Mouse (Mus musculus): ENCODE data around the gene Trim27. TPM values are rescaled to one million over a fixed set of nuclear protein-coding genes. Genes with fewer than 3 reads are reported as not detected.

Trim27 gene
- polyA plus RNA-seq, 1 experiment from 2014 or later = 76.1 TPM

DNA sequence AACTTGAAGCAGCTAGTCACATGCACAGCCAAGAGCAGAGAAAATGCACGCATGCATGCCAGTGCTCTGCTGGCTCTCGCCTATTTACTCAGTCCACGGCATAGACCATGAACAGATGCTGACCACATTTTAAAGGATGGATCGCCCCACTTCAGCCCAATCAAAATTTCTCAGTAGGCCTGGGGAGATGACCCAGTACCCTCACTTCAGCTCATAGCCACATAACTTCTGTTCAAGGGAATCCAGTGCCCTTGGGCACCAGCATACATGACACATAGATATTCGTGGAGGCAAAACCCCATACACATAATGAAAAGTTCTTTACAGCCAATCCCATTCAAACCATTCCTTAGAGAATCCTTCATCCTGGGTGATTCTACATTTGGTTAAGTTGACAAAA is 18.5 kb downstream of the Trim27 start:
- ATAC-seq (ENCODE audit: low FRiP score) = no peak
- H3K9ac ChIP-seq (replicated peaks) = no peak overlapping the region
- H3K4me1 ChIP-seq = peaks cover 6% of the 10 kb centered on the region
- H3K4me3 ChIP-seq (replicated peaks) = no peak overlapping the region
- no peaks in the 10 kb centered on the region for H3K27me3 ChIP-seq (replicated peaks)
- 85% methylated on average over 5 of the region's 5 CpGs for WGBS
- peaks cover 12% of the 10 kb centered on the region for H3K36me3 ChIP-seq
- no peak overlapping the region for H3K4me2 ChIP-seq
- H3K9me3 ChIP-seq (replicated peaks) = no peaks in the 10 kb centered on the region
- H3K27ac ChIP-seq (replicated peaks) = no peak overlapping the region

DNA sequence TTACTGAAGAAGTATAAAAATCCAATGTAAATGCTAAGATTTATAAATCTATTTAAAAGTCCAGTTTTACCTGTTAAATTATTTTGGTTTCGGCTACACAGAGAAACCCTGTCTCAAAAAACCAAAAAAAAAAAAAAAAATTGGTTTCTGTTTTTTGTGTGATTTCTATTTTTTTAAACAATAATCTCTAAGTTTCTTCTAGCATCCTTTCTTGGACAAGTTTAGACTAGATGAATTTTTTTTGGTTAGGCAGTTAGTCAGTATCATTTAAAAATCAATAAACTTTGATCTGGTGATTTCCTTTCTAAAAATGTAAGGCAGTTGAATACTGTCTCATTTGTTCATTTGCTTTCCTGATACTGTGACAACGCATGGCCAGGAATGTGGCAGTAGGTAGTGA is 19.1 kb downstream of the Trim27 start:
- Histone ChIP-seq H3K9ac (replicated peaks) (no peak overlapping the region), H3K9me3 (replicated peaks) (no peaks in the 10 kb centered on the region)
- 80% methylated on average over 2 of the region's 2 CpGs for WGBS

DNA sequence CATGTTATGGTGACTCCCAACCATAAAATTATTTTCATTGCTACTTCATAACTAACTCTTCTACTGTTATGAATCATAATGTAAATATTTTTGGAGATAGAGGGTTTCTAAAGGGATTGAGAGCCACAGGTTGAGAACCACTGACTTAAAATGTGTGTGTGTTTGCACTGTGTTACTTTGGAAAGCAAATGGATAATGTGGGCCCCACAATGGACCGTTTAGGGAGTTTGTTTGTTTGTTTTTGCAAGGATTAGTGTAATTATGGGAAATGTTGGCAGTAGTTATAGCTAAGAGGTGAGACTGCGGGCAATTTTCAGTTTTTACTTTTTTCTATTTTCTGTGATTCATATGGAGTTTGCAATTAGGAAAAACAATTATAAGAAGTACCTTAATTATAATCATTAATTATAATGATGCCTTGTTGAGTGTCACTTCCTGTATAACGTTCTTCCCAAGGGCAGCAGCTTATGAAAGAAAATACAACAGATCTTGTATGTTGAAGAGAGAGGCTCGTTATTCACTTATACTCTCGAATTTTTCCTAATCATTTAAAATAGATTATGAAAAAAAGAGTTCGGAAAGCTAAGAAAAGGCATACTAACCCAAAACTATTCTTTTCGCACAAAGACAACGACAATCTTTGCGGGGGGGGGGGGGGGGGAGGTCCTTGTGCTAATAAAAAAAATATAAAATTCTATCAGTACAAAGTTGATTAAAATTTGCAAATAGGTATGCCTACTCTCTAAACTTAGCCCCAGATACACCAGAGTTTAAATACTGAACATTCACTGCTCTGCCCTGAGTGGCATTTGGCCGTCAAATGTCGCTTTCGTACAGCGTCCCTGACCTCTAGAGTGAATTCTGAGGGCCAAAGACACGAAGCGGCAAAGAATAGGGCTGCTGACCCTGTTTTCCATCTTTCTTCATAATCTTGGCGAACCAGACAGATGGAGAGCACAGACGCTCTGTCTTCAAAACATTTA is 20.1 kb downstream of the Trim27 start:
- H3K9me3 ChIP-seq (replicated peaks) = no peaks in the 10 kb centered on the region
- peak overlapping the region; percentile 60 for H3K9ac ChIP-seq (replicated peaks)
- no peaks in the 10 kb centered on the region for H3K36me3 ChIP-seq
- H3K4me2 ChIP-seq = peak overlapping the region; percentile 74
- H3K4me1 ChIP-seq = peaks cover 6% of the 10 kb centered on the region
- peak overlapping the region; percentile 75 for H3K27ac ChIP-seq (replicated peaks)
- ATAC-seq (ENCODE audit: low FRiP score) = peak; percentile 67
- 4% methylated on average over 17 of the region's 17 CpGs for WGBS
- peak overlapping the region; percentile 77 for H3K4me3 ChIP-seq (replicated peaks)
- no peaks in the 10 kb centered on the region for H3K27me3 ChIP-seq (replicated peaks)

More for the DNA sequence above, 19.1 kb downstream of the Trim27 start:
- no peak overlapping the region for H3K4me3 ChIP-seq (replicated peaks)
- H3K4me1 ChIP-seq = peaks cover 6% of the 10 kb centered on the region
- H3K27me3 ChIP-seq (replicated peaks) = no peaks in the 10 kb centered on the region
- ATAC-seq (ENCODE audit: low FRiP score) = no peak
- no peak overlapping the region for H3K27ac ChIP-seq (replicated peaks)
- H3K36me3 ChIP-seq = peaks cover 6% of the 10 kb centered on the region
- H3K4me2 ChIP-seq = no peak overlapping the region

GRCm38 (mm10) chr13:21200043-21200999 is 21.1 kb downstream of the Trim27 start:
- Histone ChIP-seq H3K4me1 (peaks cover 6% of the 10 kb centered on the region), H3K36me3 (no peaks in the 10 kb centered on the region), H3K27me3 (replicated peaks) (no peaks in the 10 kb centered on the region), H3K9ac (replicated peaks) (peak overlapping the region; percentile 77), H3K4me3 (replicated peaks) (peak overlapping the region; percentile 77), H3K9me3 (replicated peaks) (no peaks in the 10 kb centered on the region), H3K27ac (replicated peaks) (peak overlapping the region; percentile 86), H3K4me2 (peak overlapping the region; percentile 74)
- 5% methylated on average over 48 of the region's 48 CpGs for WGBS
- peak; percentile 98 for ATAC-seq (ENCODE audit: low FRiP score)

DNA sequence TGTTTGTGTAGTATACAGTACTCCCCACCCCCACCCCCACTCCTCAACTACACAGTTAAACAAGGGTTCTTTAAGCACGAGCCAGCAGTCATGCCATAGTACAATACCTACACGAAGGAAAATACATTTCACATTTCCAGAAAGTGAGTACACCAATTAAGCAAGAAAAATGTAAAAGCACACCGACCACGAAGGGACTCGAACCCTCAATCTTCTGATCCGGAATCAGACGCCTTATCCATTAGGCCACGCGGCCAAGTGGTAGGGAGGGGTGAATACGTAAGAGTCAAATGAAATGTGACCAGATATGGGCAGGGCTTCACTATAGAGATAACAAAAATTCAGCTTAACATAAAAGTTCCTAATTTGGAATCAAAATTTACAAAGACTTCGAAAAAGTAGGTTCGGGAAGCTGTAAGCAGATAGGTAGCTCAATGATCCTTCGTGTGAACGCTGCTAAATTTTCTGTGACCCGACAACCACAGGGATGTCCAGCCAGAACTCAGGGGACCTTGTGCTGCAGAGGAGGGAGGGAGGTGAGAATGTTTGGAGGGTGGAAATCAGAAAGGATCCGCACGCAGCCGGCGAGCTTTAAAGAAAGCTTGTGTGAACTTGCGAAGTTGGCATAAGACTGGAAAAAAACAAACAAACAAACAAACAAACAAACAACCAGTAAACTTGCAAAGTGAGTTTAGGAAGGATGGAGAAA is 36.2 kb downstream of the Trim27 start:
- H3K27ac ChIP-seq (replicated peaks) = no peak overlapping the region
- H3K36me3 ChIP-seq = no peaks in the 10 kb centered on the region
- peak; percentile 91 for ATAC-seq (ENCODE audit: low FRiP score)
- peaks cover 3% of the 10 kb centered on the region; the same call in 1 of the 2 replicates for H3K27me3 ChIP-seq (replicated peaks)
- WGBS = 2% methylated on average over 20 of the region's 20 CpGs
- H3K9ac ChIP-seq (replicated peaks) = 0 out of 2 replicates have a peak overlapping the region, but pooled peaks have one; percentile 29
- H3K4me3 ChIP-seq (replicated peaks) = peak overlapping the region; percentile 39
- H3K4me2 ChIP-seq = peak overlapping the region; percentile 53
- H3K4me1 ChIP-seq = peaks cover 4% of the 10 kb centered on the region; the same call in 1 of the 2 replicates
- H3K9me3 ChIP-seq (replicated peaks) = 0 out of 2 replicates have a peak, but pooled peaks cover 4% of the 10 kb centered on the region

DNA sequence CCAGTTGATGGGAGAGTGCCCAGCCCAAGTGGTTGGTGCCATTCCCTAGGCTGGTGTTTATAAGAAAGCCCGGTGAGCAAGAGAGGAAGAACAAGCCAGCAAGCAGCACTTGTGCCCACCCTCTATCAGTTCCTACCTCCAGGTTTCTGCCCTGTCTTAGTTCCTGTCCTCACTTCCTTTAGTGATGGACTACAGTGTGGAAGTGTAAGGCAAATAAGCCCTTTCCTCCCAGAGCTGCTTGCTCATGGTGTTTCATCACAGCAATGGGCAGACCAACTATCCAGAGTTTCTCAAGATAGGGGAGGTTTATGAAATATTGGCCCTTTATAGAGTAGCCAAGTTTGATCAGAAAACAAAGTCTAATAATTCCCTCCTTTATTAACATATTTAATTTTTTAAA is 37.5 kb downstream of the Trim27 start:
- WGBS = 60% methylated on average over 1 of the region's 1 CpGs
- Histone ChIP-seq H3K4me3 (replicated peaks) (no peak overlapping the region), H3K9me3 (replicated peaks) (no peaks in the 10 kb centered on the region), H3K27me3 (replicated peaks) (peaks cover 3% of the 10 kb centered on the region; the same call in 1 of the 2 replicates), H3K4me1 (peaks cover 12% of the 10 kb centered on the region; the same call in 1 of the 2 replicates), H3K4me2 (no peak overlapping the region), H3K36me3 (no peaks in the 10 kb centered on the region), H3K27ac (replicated peaks) (no peak overlapping the region), H3K9ac (replicated peaks) (no peak overlapping the region)
- ATAC-seq (ENCODE audit: low FRiP score) = no peak

DNA sequence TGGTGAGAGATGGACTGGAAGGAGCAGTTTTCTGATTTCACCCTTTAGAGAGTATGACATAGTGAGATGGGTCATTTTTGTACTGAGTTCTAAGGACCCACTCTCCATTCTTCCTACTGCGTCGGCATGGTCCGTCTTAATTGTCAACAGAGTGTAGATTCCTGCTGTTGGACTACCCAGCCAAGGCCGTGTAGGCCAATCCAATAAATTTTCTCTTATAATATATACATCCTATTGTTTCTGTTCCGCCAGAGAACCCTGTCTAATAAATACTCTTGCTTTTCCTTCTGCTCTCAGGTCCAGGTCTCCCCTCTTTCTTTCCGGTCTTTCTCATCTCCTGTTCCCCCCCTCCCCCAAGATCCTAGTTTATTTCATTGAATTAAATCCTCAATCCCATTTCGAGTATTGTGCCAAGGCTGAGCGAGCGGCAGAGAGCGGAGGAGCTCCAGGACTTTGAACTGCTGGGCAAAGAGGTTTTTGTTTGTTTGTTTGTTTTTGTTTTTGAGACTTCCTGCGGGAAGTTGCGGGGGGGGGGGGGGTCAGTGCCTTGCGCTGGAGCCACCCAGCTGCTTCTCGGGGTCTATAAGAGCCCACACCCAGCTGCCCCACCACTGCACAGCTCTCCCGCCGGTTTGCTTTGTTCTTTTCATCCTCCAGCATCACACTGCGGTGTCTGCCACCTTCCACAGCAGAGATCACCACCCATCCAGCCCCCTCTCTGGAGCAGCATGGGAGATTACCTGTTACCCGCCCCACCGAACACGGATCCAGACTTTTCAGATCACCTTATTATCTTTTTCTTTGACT is 42.6 kb downstream of the Trim27 start:
- peak; percentile 96 for ATAC-seq (ENCODE audit: low FRiP score)
- H3K9me3 ChIP-seq (replicated peaks) = no peaks in the 10 kb centered on the region
- H3K27ac ChIP-seq (replicated peaks) = peak overlapping the region; percentile 86
- peak overlapping the region; percentile 58 for H3K4me3 ChIP-seq (replicated peaks)
- 0 out of 2 replicates have a peak, but pooled peaks cover 3% of the 10 kb centered on the region for H3K27me3 ChIP-seq (replicated peaks)
- H3K9ac ChIP-seq (replicated peaks) = peak overlapping the region; percentile 60
- no peaks in the 10 kb centered on the region for H3K36me3 ChIP-seq
- peaks cover 14% of the 10 kb centered on the region for H3K4me1 ChIP-seq
- WGBS = 2% methylated on average over 20 of the region's 20 CpGs
- peak overlapping the region; percentile 64 for H3K4me2 ChIP-seq

- Histone ChIP-seq H3K4me1 (peaks cover 14% of the 10 kb centered on the region), H3K4me3 (replicated peaks) (peak overlapping the region; percentile 58), H3K9ac (replicated peaks) (peak overlapping the region; percentile 60), H3K36me3 (no peaks in the 10 kb centered on the region), H3K4me2 (peak overlapping the region; percentile 64), H3K27me3 (replicated peaks) (0 out of 2 replicates have a peak, but pooled peaks cover 3% of the 10 kb centered on the region), H3K9me3 (replicated peaks) (no peaks in the 10 kb centered on the region), H3K27ac (replicated peaks) (peak overlapping the region; percentile 86)
- ATAC-seq (ENCODE audit: low FRiP score) = peak; percentile 96
- under 1% methylated on average over 20 of the region's 20 CpGs for WGBS
These were observed 43.3 kb downstream of the Trim27 start for GRCm38 (mm10) chr13:21222463-21223022.

DNA sequence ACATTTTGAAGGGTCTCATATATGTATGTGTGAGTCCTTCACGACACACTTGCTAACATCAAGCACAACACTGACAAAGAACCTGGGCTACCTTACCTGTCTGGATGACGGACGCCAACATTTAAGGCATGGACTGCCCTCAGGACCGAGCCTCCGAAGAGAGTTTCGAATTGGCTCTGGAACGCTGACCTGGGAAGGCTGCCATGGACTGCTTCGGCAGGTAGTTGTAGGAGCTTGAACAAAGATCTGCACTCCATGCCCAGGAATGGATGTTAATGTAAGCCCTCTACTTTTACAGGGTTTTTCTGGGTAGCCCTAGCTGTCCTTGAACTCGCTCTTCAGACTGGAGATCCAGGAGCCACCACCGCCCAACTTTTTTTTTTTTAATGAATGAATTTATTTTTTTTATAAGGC is 44.0 kb downstream of the Trim27 start:
- no peak overlapping the region for H3K27ac ChIP-seq (replicated peaks)
- 0 out of 2 replicates have a peak overlapping the region, but pooled peaks have one; percentile 41 for H3K9ac ChIP-seq (replicated peaks)
- H3K4me2 ChIP-seq = peak overlapping the region; percentile 64
- H3K4me3 ChIP-seq (replicated peaks) = peak overlapping the region; percentile 58
- no peaks in the 10 kb centered on the region for H3K9me3 ChIP-seq (replicated peaks)
- H3K4me1 ChIP-seq = peaks cover 14% of the 10 kb centered on the region
- no peak for ATAC-seq (ENCODE audit: low FRiP score)
- 0 out of 2 replicates have a peak, but pooled peaks cover 3% of the 10 kb centered on the region for H3K27me3 ChIP-seq (replicated peaks)
- WGBS = 2% methylated on average over 10 of the region's 10 CpGs
- H3K36me3 ChIP-seq = no peaks in the 10 kb centered on the region

- WGBS = 89% methylated on average over 1 of the region's 1 CpGs
- no peak overlapping the region for H3K27ac ChIP-seq (replicated peaks)
- 0 out of 2 replicates have a peak, but pooled peaks cover 3% of the 10 kb centered on the region for H3K27me3 ChIP-seq (replicated peaks)
- no peaks in the 10 kb centered on the region for H3K9me3 ChIP-seq (replicated peaks)
- no peaks in the 10 kb centered on the region for H3K36me3 ChIP-seq
- H3K4me1 ChIP-seq = peaks cover 14% of the 10 kb centered on the region
- H3K9ac ChIP-seq (replicated peaks) = no peak overlapping the region
- no peak for ATAC-seq (ENCODE audit: low FRiP score)
- no peak overlapping the region for H3K4me3 ChIP-seq (replicated peaks)
- H3K4me2 ChIP-seq = no peak overlapping the region
These were observed 45.1 kb downstream of the Trim27 start for GRCm38 (mm10) chr13:21224376-21224775.

Measured in neural tube, embryonic 15.5 days (tissue).